Mouse (Mus musculus) embryonic facial prominence, embryonic 15.5 days (tissue): Measurements from ENCODE around the gene Stk39. TPM values are rescaled to one million over a fixed set of nuclear protein-coding genes. Genes with fewer than 3 reads are reported as not detected.

Experiments
- ATAC-seq: fragments of 200-750 bp; cut with Nextera tagmentation; 2 replicates; pipeline ENCODE4 v1.8.0; 2017; ENCODE audit warnings: low read depth, moderate TSS enrichment; ENCODE audit not compliant: insufficient number of reproducible peaks, low FRiP score, low TSS enrichment
- H3K27ac ChIP-seq: fragments of 300-500 bp; sonication (generic); replicated peaks from 2 replicates; pipeline ENCODE4 v1.5.1; 2015; ENCODE audit warnings: mild to moderate bottlenecking, inconsistent platforms
- H3K27me3 ChIP-seq: fragments of 300-500 bp; sonication (generic); 2 replicates; pipeline ENCODE4 v1.6.1; 2015; ENCODE audit warnings: inconsistent platforms
- H3K36me3 ChIP-seq: fragments of 300-500 bp; sonication (generic); 2 replicates; pipeline ENCODE4 v1.6.1; 2015; ENCODE audit warnings: mild to moderate bottlenecking, inconsistent platforms
- H3K4me1 ChIP-seq: fragments of 300-500 bp; sonication (generic); 2 replicates; pipeline ENCODE4 v1.6.1; 2015; ENCODE audit warnings: inconsistent platforms
- H3K4me2 ChIP-seq: fragments of 300-500 bp; sonication (generic); replicated peaks from 2 replicates; pipeline ENCODE4 v1.6.1; 2015; ENCODE audit warnings: mild to moderate bottlenecking, inconsistent platforms
- H3K4me3 ChIP-seq: fragments of 300-500 bp; sonication (generic); replicated peaks from 2 replicates; pipeline ENCODE4 v1.5.1; 2015; ENCODE audit warnings: mild to moderate bottlenecking, inconsistent platforms
- H3K9ac ChIP-seq: fragments of 300-500 bp; sonication (generic); 2 replicates; pipeline ENCODE4 v1.6.1; 2015; ENCODE audit warnings: inconsistent platforms
- H3K9me3 ChIP-seq: fragments of 300-500 bp; sonication (generic); replicated peaks from 2 replicates; pipeline ENCODE4 v1.6.1; 2016; ENCODE audit warnings: inconsistent platforms
- WGBS: fragments of 180-500 bp; shearing (Covaris S2); methylation state at CpG from one replicate; pipeline ENCODE4 v1.1.7; 2015; 5-methylcytosine and 5-hydroxymethylcytosine counted together
- polyA plus RNA-seq: library from polyadenylated mRNA; unstranded; fragments of >200 nt; fragmentation: Nextera tagmentation; extraction: Ambion mirVana; gene quantifications from 2 replicates; pipeline ENCODE4 v1.2.1, GENCODE M21; 2015

Gene Stk39
- polyA plus RNA-seq, 1 experiment from 2014 or later = 14.7 TPM

- no peak overlapping the region for H3K9ac ChIP-seq
- ATAC-seq = no peak
- H3K4me2 ChIP-seq = no peak overlapping the region
- H3K36me3 ChIP-seq = no peaks in the 10 kb centered on the region
- no peak overlapping the region for H3K27ac ChIP-seq
- H3K9me3 ChIP-seq = no peaks in the 10 kb centered on the region
- no peaks in the 10 kb centered on the region for H3K27me3 ChIP-seq
- H3K4me1 ChIP-seq = no peaks in the 10 kb centered on the region
- WGBS = 84% methylated on average over 6 of the region's 6 CpGs
- H3K4me3 ChIP-seq = no peak overlapping the region
Measured at GRCm38 (mm10) chr2:68457455-68458032, 14.5 kb downstream of the Stk39 start.

- H3K9ac ChIP-seq = no peak overlapping the region
- H3K4me3 ChIP-seq = no peak overlapping the region
- H3K9me3 ChIP-seq = no peaks in the 10 kb centered on the region
- no peak overlapping the region for H3K27ac ChIP-seq
- no peaks in the 10 kb centered on the region for H3K27me3 ChIP-seq
- no peaks in the 10 kb centered on the region for H3K4me1 ChIP-seq
- H3K4me2 ChIP-seq = no peak overlapping the region
- no peaks in the 10 kb centered on the region for H3K36me3 ChIP-seq
- no peak for ATAC-seq
- WGBS = 74% methylated on average over 6 of the region's 6 CpGs
Measured at GRCm38 (mm10) chr2:68456899-68457298, 15.2 kb downstream of the Stk39 start.

GRCm38 (mm10) chr2:68452379-68452778, 19.7 kb downstream of the Stk39 start:
- Histone ChIP-seq H3K27me3 (no peaks in the 10 kb centered on the region), H3K9me3 (no peaks in the 10 kb centered on the region), H3K36me3 (no peaks in the 10 kb centered on the region), H3K9ac (no peak overlapping the region), H3K4me3 (no peak overlapping the region), H3K27ac (no peak overlapping the region), H3K4me1 (no peaks in the 10 kb centered on the region), H3K4me2 (no peak overlapping the region)
- 93% methylated on average over 4 of the region's 4 CpGs for WGBS
- no peak for ATAC-seq

- Histone ChIP-seq H3K27me3 (no peaks in the 10 kb centered on the region), H3K9ac (no peak overlapping the region), H3K4me2 (no peak overlapping the region), H3K9me3 (no peaks in the 10 kb centered on the region), H3K4me3 (no peak overlapping the region), H3K27ac (no peak overlapping the region), H3K36me3 (no peaks in the 10 kb centered on the region), H3K4me1 (peaks cover 2% of the 10 kb centered on the region; the same call in 1 of the 2 replicates)
- 91% methylated on average over 10 of the region's 10 CpGs for WGBS
- no peak for ATAC-seq
Measured at GRCm38 (mm10) chr2:68448035-68448434, 24.0 kb downstream of the Stk39 start.

GRCm38 (mm10) chr2:68443141-68443540, 28.9 kb downstream of the Stk39 start:
- ATAC-seq = no peak
- 56% methylated on average over 6 of the region's 6 CpGs for WGBS
- no peaks in the 10 kb centered on the region for H3K9me3 ChIP-seq
- no peak overlapping the region for H3K4me3 ChIP-seq
- peaks cover 14% of the 10 kb centered on the region for H3K4me1 ChIP-seq
- H3K9ac ChIP-seq = no peak overlapping the region
- no peak overlapping the region for H3K4me2 ChIP-seq
- H3K27me3 ChIP-seq = no peaks in the 10 kb centered on the region
- no peaks in the 10 kb centered on the region for H3K36me3 ChIP-seq
- H3K27ac ChIP-seq = no peak overlapping the region

GRCm38 (mm10) chr2:68442113-68442717, 29.9 kb downstream of the Stk39 start:
- Histone ChIP-seq H3K9me3 (no peaks in the 10 kb centered on the region), H3K27ac (no peak overlapping the region), H3K9ac (no peak overlapping the region), H3K4me3 (no peak overlapping the region), H3K27me3 (no peaks in the 10 kb centered on the region), H3K4me1 (peaks cover 14% of the 10 kb centered on the region), H3K36me3 (no peaks in the 10 kb centered on the region), H3K4me2 (no peak overlapping the region)
- WGBS = 20% methylated on average over 5 of the region's 5 CpGs
- no peak for ATAC-seq

GRCm38 (mm10) chr2:68439614-68440013, 32.5 kb downstream of the Stk39 start:
- WGBS = 86% methylated on average over 9 of the region's 9 CpGs
- ATAC-seq = no peak
- H3K4me3 ChIP-seq = no peak overlapping the region
- H3K4me1 ChIP-seq = peaks cover 26% of the 10 kb centered on the region
- no peak overlapping the region for H3K27ac ChIP-seq
- H3K9ac ChIP-seq = no peak overlapping the region
- no peak overlapping the region for H3K4me2 ChIP-seq
- H3K27me3 ChIP-seq = no peaks in the 10 kb centered on the region
- no peaks in the 10 kb centered on the region for H3K36me3 ChIP-seq
- no peaks in the 10 kb centered on the region for H3K9me3 ChIP-seq

- H3K4me1 ChIP-seq = peaks cover 25% of the 10 kb centered on the region
- H3K4me2 ChIP-seq = no peak overlapping the region
- H3K27me3 ChIP-seq = no peaks in the 10 kb centered on the region
- H3K4me3 ChIP-seq = no peak overlapping the region
- no peak overlapping the region for H3K27ac ChIP-seq
- H3K36me3 ChIP-seq = no peaks in the 10 kb centered on the region
- no peaks in the 10 kb centered on the region for H3K9me3 ChIP-seq
- 64% methylated on average over 5 of the region's 5 CpGs for WGBS
- ATAC-seq = no peak
- H3K9ac ChIP-seq = no peak overlapping the region
Measured at GRCm38 (mm10) chr2:68437920-68438319, 34.1 kb downstream of the Stk39 start.

- Histone ChIP-seq H3K9me3 (no peaks in the 10 kb centered on the region), H3K4me1 (peaks cover 18% of the 10 kb centered on the region), H3K27me3 (no peaks in the 10 kb centered on the region), H3K9ac (no peak overlapping the region), H3K4me2 (no peak overlapping the region), H3K36me3 (no peaks in the 10 kb centered on the region), H3K27ac (no peak overlapping the region), H3K4me3 (no peak overlapping the region)
- 89% methylated on average over 7 of the region's 7 CpGs for WGBS
- ATAC-seq = no peak
Measured at GRCm38 (mm10) chr2:68437216-68437615, 34.9 kb downstream of the Stk39 start.

- 25% methylated on average over 10 of the region's 10 CpGs for WGBS
- H3K9ac ChIP-seq = no peak overlapping the region
- peaks cover 14% of the 10 kb centered on the region; the same call in 1 of the 2 replicates for H3K4me1 ChIP-seq
- H3K9me3 ChIP-seq = no peaks in the 10 kb centered on the region
- H3K27me3 ChIP-seq = no peaks in the 10 kb centered on the region
- no peak overlapping the region for H3K4me3 ChIP-seq
- no peak overlapping the region for H3K27ac ChIP-seq
- ATAC-seq = no peak
- H3K4me2 ChIP-seq = 0 out of 2 replicates have a peak overlapping the region, but pooled peaks have one; percentile 1
- H3K36me3 ChIP-seq = no peaks in the 10 kb centered on the region
Measured at GRCm38 (mm10) chr2:68436305-68436704, 35.8 kb downstream of the Stk39 start.

GRCm38 (mm10) chr2:68435494-68436255, 36.4 kb downstream of the Stk39 start:
- Histone ChIP-seq H3K4me3 (no peak overlapping the region), H3K36me3 (no peaks in the 10 kb centered on the region), H3K9me3 (no peaks in the 10 kb centered on the region), H3K27ac (no peak overlapping the region), H3K9ac (no peak overlapping the region), H3K4me1 (peaks cover 14% of the 10 kb centered on the region; the same call in 1 of the 2 replicates), H3K4me2 (0 out of 2 replicates have a peak overlapping the region, but pooled peaks have one; percentile 1), H3K27me3 (no peaks in the 10 kb centered on the region)
- no peak for ATAC-seq
- WGBS = 15% methylated on average over 15 of the region's 15 CpGs
